Mouse (Mus musculus) bone marrow, adult 2 months (tissue): ENCODE data around the gene Gpr174. TPM values are rescaled to one million over a fixed set of nuclear protein-coding genes. Genes with fewer than 3 reads are reported as not detected.
"Not testable (repeated sequence)": the region's sequence is repeated elsewhere in the genome, so short reads cannot be mapped to it uniquely, and the experiment has no call there.

Experiments
- H3K27ac ChIP-seq: fragments of 200-500 bp; 2 replicates; pipeline ENCODE4 v1.5.1; 2012; ENCODE audit warnings: low read depth, mild to moderate bottlenecking, control low read depth, inconsistent platforms, low read length; ENCODE audit not compliant: control insufficient read depth, poor library complexity, insufficient read depth
- H3K4me1 ChIP-seq: fragments of 200-500 bp; 2 replicates; pipeline ENCODE4 v1.6.1; 2011; ENCODE audit warnings: low read length; ENCODE audit not compliant: control insufficient read depth, insufficient read depth
- H3K4me3 ChIP-seq: fragments of 200-500 bp; replicated peaks from 2 replicates; pipeline ENCODE3; 2011; ENCODE audit warnings: mild to moderate bottlenecking, low read depth, low read length, control low read depth; ENCODE audit not compliant: control insufficient read depth
- CTCF ChIP-seq: fragments of 200-500 bp; IDR thresholded peaks from 2 replicates; pipeline ENCODE4 v1.5.1; 2011; ENCODE audit warnings: low read length, control low read depth; ENCODE audit not compliant: control insufficient read depth, insufficient read depth
- POLR2A ChIP-seq: fragments of 200-500 bp; IDR thresholded peaks from 2 replicates; pipeline ENCODE4 v1.6.1; 2011; ENCODE audit warnings: low read depth, mild to moderate bottlenecking, control low read depth, low read length, borderline replicate concordance; ENCODE audit not compliant: control insufficient read depth
- WGBS: fragments of 180-500 bp; shearing (Covaris S2); methylation state at CpG from one replicate; pipeline ENCODE4 v1.1.7; 2018; 5-methylcytosine and 5-hydroxymethylcytosine counted together
- polyA plus RNA-seq: library from polyadenylated mRNA; stranded (reverse); fragments of >200 nt; gene quantifications from 2 replicates; pipeline ENCODE4 v1.2.4, GENCODE M21; 2011; ENCODE audit warnings: low replicate concordance; ENCODE audit not compliant: missing spikeins, insufficient read depth, insufficient read length

The Gpr174 gene
- polyA plus RNA-seq, 1 experiment, result 1.2 TPM

DNA sequence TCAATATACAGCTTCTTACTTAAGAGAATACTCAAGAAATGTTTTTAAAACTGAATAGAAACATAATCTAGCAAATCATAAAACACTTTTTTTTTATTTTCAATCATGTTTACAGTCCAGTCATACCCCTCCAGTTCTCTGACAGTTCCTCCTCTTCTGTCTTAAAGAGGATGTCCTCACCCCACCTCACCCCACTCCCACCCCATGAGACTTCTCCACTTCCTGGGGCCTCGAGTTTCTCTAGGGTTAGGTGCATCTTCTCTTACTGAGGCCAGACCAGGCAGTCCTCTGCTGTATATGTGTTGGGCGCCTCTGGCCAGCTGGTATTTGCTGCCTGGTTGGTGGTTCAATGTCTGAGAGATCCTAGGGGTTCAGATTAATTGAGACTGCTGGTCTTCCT is 21.9 kb downstream of the Gpr174 start:
- 31% methylated on average over 2 of the region's 2 CpGs for WGBS
- no peak overlapping the region for H3K27ac ChIP-seq
- no peaks in the 10 kb centered on the region for H3K4me1 ChIP-seq
- no peak overlapping the region for H3K4me3 ChIP-seq
- no peak for TF ChIP-seq CTCF
- TF ChIP-seq POLR2A, result no peak

DNA sequence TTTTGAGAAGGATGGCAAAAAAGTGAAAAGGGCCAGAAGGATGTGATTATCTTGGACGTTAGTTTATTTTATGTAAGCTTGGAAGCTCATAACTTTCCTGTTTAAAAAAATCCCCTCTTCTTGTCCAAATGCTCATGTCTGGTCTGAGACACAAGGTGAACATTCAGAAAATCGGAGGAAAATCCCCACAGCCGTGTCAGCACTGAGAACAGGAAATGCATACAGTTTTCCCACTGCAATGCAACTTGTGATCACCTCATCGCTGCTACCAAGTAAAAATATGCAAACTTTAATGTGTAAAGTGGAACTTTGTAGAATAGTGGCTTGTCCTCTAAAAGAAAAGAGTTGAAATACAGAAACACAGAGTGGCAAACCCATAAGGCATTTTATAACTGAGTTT is 28.5 kb downstream of the Gpr174 start:
- H3K4me1 ChIP-seq, result no peaks in the 10 kb centered on the region
- H3K4me3 ChIP-seq, result no peak overlapping the region
- 65% methylated on average over 4 of the region's 4 CpGs for WGBS
- H3K27ac ChIP-seq, result no peak overlapping the region
- TF ChIP-seq CTCF, result no peak
- no peak for TF ChIP-seq POLR2A

DNA sequence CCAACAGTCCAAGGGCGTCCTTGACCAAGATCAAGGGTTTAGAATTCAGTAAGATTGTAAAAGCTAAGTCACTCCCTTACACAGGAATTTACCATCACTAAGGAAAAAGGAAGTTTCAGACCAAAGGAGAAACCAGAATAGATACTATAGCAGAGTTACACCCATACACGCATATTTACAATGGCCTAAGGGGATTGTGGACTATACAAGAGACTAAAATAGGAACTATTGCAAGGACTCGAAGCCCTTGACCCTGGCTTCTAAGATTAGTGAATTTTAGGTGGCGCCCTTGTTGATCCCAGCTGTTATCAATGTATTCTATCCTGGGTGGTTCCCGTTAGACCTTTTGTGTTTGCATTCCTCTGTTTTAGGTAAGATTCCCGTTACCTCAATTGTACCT is 42.2 kb downstream of the Gpr174 start:
- not testable (repeated sequence) for H3K4me1 ChIP-seq, H3K27ac ChIP-seq, H3K4me3 ChIP-seq
- 82% methylated on average over 6 of the region's 6 CpGs for WGBS

DNA sequence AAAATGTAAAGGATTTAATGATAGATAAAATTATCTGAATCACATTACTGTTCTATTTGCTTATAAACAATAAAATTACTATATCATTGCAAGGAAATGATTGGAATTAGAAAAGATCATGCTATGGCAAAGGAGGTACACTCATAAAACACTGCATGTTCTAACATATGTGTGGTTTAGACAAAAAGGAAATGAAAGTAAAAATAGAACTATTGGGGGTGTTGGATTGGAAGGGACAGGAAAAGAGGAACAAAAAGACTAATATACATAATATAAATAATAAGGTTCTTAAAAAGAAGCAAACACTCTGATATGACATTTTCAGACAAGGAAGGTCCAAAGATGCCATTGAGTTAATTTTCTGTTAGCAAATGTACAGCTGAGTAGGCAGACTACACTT is 43.1 kb downstream of the Gpr174 start:
- Histone ChIP-seq H3K27ac (no peak overlapping the region), H3K4me1 (no peaks in the 10 kb centered on the region), H3K4me3 (no peak overlapping the region)
- no peak for TF ChIP-seq CTCF
- no peak for TF ChIP-seq POLR2A

DNA sequence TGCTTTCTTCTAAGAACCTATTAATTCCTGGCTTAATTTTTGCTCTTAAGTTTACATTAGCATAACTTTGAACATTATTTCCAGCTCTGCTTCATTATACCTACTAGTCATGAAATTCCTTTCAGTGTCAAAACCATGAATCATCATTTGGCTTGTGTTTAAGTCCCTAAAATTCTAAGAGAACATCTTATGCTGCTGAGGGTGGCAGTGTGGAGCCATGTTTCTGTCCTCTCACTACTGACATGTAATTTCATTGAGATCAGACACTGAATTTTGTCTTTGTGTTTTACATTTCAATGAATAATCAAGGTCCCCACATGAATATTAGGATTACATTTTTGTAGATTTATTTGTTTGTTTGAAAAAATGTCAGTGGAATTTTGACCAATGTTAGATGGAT is 50.8 kb downstream of the Gpr174 start:
- Histone ChIP-seq H3K4me1 (no peaks in the 10 kb centered on the region), H3K4me3 (no peak overlapping the region), H3K27ac (no peak overlapping the region)
- TF ChIP-seq POLR2A (no peak), CTCF (no peak)

DNA sequence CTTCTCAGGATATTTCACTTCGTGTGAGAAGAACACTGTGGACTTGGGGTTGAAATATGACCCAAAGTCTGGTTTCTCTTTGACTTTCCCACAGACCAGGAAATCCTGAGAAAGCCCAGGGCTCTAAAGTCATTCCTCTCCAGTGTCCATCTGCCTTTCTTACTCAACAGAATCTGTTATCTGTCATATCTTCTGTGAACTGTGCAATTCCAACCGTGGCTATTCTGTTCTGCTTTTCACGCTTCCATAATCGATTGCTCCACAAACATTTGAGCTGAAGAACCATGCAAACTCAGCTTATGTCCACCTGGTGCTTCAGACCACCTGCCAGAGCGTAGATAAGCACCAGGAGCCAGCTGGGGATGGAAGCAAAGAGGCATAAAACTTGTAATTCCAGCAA is 56.9 kb downstream of the Gpr174 start:
- WGBS, result 25% methylated on average over 5 of the region's 5 CpGs
- Histone ChIP-seq H3K4me3 (no peak overlapping the region), H3K27ac (no peak overlapping the region), H3K4me1 (no peaks in the 10 kb centered on the region)
- no peak for TF ChIP-seq CTCF
- no peak for TF ChIP-seq POLR2A

DNA sequence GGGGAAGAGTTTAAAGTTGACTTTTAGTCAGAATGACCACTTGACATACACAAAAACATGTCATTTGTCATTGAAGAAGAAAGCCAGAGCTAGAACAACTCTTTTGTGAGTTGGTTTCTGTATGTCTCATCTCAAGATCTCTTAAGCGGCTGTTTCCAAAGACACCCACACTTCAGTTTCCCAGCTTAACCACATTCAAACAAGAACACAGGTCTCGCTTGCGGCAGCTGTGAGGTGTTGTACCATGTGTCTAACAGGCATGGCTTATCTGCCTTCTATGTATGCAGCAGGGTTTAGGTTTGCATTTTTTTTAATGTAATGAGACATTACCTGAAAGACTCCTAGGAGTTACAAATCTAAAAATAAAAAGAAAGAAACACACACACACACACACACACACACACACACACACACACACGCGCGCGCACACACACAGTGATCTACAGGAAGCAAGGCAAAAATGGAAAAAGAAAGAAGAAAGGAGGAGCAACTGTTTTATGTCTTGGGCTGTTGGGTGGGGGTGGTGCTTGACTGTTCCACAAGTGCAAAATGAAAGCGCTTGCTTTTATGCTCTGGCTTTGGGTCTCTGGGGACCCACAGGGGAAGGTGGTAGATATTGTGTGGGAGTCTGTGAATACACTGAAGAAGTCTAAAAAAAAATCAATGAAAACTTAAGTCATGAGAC is 70.2 kb downstream of the Gpr174 start:
- no peak for TF ChIP-seq CTCF
- TF ChIP-seq POLR2A, result no peak
- Histone ChIP-seq H3K27ac (no peak overlapping the region), H3K4me1 (no peaks in the 10 kb centered on the region; the same call in 1 of the 2 replicates), H3K4me3 (no peak overlapping the region)
- 16% methylated on average over 8 of the region's 8 CpGs for WGBS

DNA sequence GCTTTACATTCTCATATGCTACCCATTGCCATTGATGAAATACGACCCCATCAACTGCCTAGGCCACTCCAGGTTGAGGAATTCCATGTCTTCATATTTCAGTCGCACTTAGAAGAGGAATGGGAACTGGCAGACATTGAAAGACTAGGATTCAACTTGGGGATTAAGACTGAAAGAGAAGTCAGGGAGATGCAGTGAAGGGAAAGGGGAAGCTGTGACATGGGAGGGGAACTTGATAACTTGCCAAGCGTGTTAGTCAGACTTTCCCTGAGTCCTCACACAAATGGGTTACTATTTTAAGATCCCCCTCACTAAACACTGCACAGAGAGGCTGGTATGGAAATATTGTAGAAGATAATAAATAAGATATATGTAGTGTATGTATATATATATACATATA is 74.2 kb downstream of the Gpr174 start:
- no peak overlapping the region for H3K4me3 ChIP-seq
- no peak for TF ChIP-seq POLR2A
- TF ChIP-seq CTCF, result no peak
- no peaks in the 10 kb centered on the region; the same call in 1 of the 2 replicates for H3K4me1 ChIP-seq
- no peak overlapping the region for H3K27ac ChIP-seq
- WGBS, result 30% methylated on average over 3 of the region's 3 CpGs

DNA sequence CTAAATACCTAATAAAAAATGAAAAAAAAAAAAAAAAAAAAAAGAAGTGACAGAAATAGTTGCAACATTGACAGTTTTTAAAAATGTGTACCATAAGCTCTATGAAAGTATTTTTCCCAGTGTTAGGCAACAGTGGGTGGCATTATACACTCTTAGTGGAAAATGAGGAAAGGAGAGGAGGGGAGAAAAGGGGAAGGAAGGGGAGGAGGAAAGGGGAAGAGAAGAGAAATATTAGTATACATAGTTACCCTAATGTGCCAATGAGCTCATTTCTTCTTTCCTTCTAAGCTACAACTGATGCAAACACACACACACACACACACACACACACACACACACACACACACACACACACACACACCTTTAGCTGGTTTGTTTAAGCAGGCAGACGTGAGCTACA is 80.9 kb downstream of the Gpr174 start:
- no peaks in the 10 kb centered on the region for H3K4me1 ChIP-seq
- WGBS, result 42% methylated on average over 1 of the region's 1 CpGs
- H3K4me3 ChIP-seq, result no peak overlapping the region
- no peak overlapping the region for H3K27ac ChIP-seq
- TF ChIP-seq CTCF (no peak), POLR2A (no peak)

DNA sequence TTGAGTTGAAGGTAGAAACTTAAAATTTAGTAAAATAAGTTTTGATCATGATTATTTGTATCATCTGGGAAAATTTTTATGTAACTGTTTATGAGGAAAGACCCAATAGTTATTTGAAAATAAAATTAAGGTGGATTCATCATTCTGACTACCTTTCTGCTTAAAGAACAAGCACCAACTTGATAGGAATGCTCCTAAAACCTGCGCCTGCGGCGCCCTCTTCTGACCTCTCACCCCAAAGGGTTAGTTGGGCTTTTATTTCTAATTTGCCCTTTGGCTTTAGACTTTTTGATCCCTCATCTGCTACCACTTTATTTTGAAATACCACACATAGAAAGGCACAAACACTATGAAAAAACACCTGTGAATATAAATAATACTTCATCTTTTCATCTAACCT is 86.3 kb downstream of the Gpr174 start:
- Histone ChIP-seq H3K4me3 (no peak overlapping the region), H3K4me1 (no peaks in the 10 kb centered on the region), H3K27ac (no peak overlapping the region)
- WGBS, result 41% methylated on average over 3 of the region's 3 CpGs
- no peak for TF ChIP-seq POLR2A
- TF ChIP-seq CTCF, result peak; percentile 36; the same call in 1 of the 2 replicates

Other genes with a start within 250 kb of the Gpr174 start
- 2.4 and 3.1 TPM in 2 replicates for gene P2ry10, start 167.4 kb upstream of the Gpr174 start, polyA plus RNA-seq
- gene P2ry10b, start 107.0 kb upstream of the Gpr174 start, polyA plus RNA-seq, result not detected in 2 replicates
- 3.5 and 8.1 TPM in 2 replicates for gene Itm2a, start 147.5 kb downstream of the Gpr174 start, polyA plus RNA-seq